Mouse (Mus musculus): ENCODE data around the gene Ripor1.

- TF ChIP-seq MAX (IDR thresholded peaks at IDR 0.05; ENCODE audit: low read depth) (no peak), POLR2A (IDR thresholded peaks at IDR 0.05; ENCODE audit: insufficient read length, low read depth) (no peak), POLR2AphosphoS2 (IDR thresholded peaks at IDR 0.05; ENCODE audit: insufficient read length, low read depth) (no peak), MYOD1 (IDR thresholded peaks at IDR 0.05; ENCODE audit: control insufficient read depth in 1 of 3, insufficient read length in 2 of 3, low read depth in 2 of 3) (no peak), USF1 (IDR thresholded peaks at IDR 0.05; ENCODE audit: low read depth) (no peak), E2F4 (IDR thresholded peaks at IDR 0.05; ENCODE audit: insufficient read depth) (no peak), TCF12 (IDR thresholded peaks at IDR 0.05; ENCODE audit: insufficient read depth, poor library complexity, severe bottlenecking) (no peak), SRF (IDR thresholded peaks at IDR 0.05; ENCODE audit: control insufficient read depth, insufficient read length, low read depth) (no peak), REST (IDR thresholded peaks at IDR 0.05; ENCODE audit: insufficient read depth, insufficient read length) (no peak), CEBPB (IDR thresholded peaks at IDR 0.05; ENCODE audit: insufficient read depth, poor library complexity, severe bottlenecking) (no peak)
These were observed 25.3 kb upstream of the Ripor1 start for GRCm38 (mm10) chr8:105579719-105580118.
